Mouse (Mus musculus): ENCODE results near the gene Retreg1. TPM values are rescaled to one million over a fixed set of nuclear protein-coding genes. Genes with fewer than 3 reads are reported as not detected.

The Retreg1 gene
- polyA plus RNA-seq, 2 experiments = 0.75 to 1.6 TPM

DNA sequence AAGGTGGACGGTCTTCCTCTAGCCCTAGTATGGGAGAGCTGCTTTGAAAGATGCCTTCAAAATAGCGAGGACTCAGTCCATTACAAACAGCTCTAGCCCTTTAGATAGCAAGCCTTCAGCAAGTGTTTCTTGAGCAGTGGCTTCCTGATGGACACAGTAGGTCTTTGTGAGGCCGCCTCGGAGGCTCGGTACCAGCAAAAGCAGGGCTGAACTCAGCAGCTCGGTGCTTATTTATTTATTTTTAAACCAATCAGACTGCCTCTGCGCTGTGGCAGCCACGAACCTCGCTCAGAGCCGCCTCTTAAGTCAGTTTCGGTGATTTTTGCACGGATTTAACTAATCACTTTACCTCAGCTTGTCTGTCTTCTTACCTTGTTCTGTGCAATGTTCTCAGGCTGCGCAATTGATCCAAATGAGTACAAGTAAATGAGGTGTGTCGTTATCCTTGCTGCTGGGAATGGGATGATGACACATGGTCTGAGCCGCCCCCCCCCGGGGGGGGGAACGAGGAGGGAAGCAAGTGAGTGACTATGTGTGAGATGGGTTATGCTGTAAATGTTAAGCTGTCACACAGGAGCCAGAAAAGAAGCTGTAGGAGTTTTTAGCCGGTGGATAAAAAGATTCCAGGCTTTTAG is 11.4 kb downstream of the Retreg1 start:
- H3K9me3 ChIP-seq (ENCODE audit: control insufficient read depth, low read length) = no peaks in the 10 kb centered on the region
- H3K4me1 ChIP-seq (replicated peaks; ENCODE audit: control insufficient read depth in 2 of 2, insufficient read depth in 2 of 2, low read length in 1 of 2) = no peaks in the 10 kb centered on the region; a peak in 1 of 4 replicates
- ATAC-seq (ENCODE audit: insufficient read depth) = no peak
- H3K27ac ChIP-seq = no peak overlapping the region
- TF ChIP-seq CTCF (IDR thresholded peaks at IDR 0.05; ENCODE audit: low read depth) (no peak), EP300 (IDR thresholded peaks at IDR 0.05; ENCODE audit: low read depth) (no peak)
- no peaks in the 10 kb centered on the region for H3K27me3 ChIP-seq (ENCODE audit: control insufficient read depth, insufficient read depth, low read length)
- DNase-seq (ENCODE audit: low read depth in 3 of 3, low spot score in 3 of 3) = no peak
- WGBS (ENCODE audit: insufficient replicate concordance) = 58% methylated on average over 18 of the region's 18 CpGs
- no peak overlapping the region for H3K4me3 ChIP-seq (ENCODE audit: insufficient read depth in 1 of 2, low read depth in 2 of 2, low read length in 2 of 2)
- no peak overlapping the region for H3K9ac ChIP-seq (replicated peaks)
- H3K36me3 ChIP-seq (replicated peaks; ENCODE audit: control insufficient read depth, insufficient read depth, low read depth) = no peaks in the 10 kb centered on the region
- H3K4me2 ChIP-seq (ENCODE audit: low read depth) = no peak overlapping the region

- Histone ChIP-seq H3K4me2 (ENCODE audit: low read depth) (no peak overlapping the region), H3K4me3 (ENCODE audit: insufficient read depth in 1 of 2, low read depth in 2 of 2, low read length in 2 of 2) (no peak overlapping the region)
- ATAC-seq (ENCODE audit: insufficient read depth) = no peak
Observed at GRCm38 (mm10) chr15:25858611-25859058, 15.7 kb downstream of the Retreg1 start.

DNA sequence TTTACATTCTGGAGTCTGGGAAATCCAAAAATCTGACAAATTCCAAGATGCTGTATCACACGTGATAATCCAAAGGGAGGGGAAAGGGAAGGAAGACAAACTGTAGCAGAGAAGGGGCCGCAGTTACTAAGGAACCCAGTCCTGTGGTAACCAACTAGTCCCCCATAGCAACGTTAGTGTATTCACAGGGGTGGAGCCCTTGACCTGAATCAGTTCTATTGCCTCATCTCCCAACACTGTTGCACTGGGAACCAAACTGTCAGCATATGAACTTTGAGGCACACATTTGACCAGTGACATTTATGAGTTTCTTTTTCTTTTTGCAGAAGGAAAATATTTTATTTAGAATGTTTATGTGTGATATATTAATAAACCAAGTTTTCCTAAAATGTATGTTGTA is 16.5 kb downstream of the Retreg1 start:
- no peak overlapping the region for H3K9ac ChIP-seq (replicated peaks)
- no peaks in the 10 kb centered on the region; a peak in 1 of 4 replicates for H3K4me1 ChIP-seq (replicated peaks; ENCODE audit: control insufficient read depth in 2 of 2, insufficient read depth in 2 of 2, low read length in 1 of 2)
- TF ChIP-seq CTCF (IDR thresholded peaks at IDR 0.05; ENCODE audit: low read depth) (no peak), EP300 (IDR thresholded peaks at IDR 0.05; ENCODE audit: low read depth) (no peak)
- H3K27me3 ChIP-seq (ENCODE audit: control insufficient read depth, insufficient read depth, low read length) = no peaks in the 10 kb centered on the region
- DNase-seq (ENCODE audit: low read depth in 3 of 3, low spot score in 3 of 3) = no peak
- no peak overlapping the region for H3K27ac ChIP-seq
- no peaks in the 10 kb centered on the region for H3K36me3 ChIP-seq (replicated peaks; ENCODE audit: control insufficient read depth, insufficient read depth, low read depth)
- no peaks in the 10 kb centered on the region for H3K9me3 ChIP-seq (ENCODE audit: control insufficient read depth, low read length)
- no peak for ATAC-seq (ENCODE audit: insufficient read depth)
- 29% methylated on average over 3 of the region's 3 CpGs for WGBS (ENCODE audit: insufficient replicate concordance)
- no peak overlapping the region for H3K4me3 ChIP-seq (ENCODE audit: insufficient read depth in 1 of 2, low read depth in 2 of 2, low read length in 2 of 2)
- H3K4me2 ChIP-seq (ENCODE audit: low read depth) = no peak overlapping the region

More at GRCm38 (mm10) chr15:25858611-25859058, 15.7 kb downstream of the Retreg1 start:
- H3K27me3 ChIP-seq (ENCODE audit: control insufficient read depth, insufficient read depth, low read length) = no peaks in the 10 kb centered on the region
- no peaks in the 10 kb centered on the region; a peak in 1 of 4 replicates for H3K4me1 ChIP-seq (replicated peaks; ENCODE audit: control insufficient read depth in 2 of 2, insufficient read depth in 2 of 2, low read length in 1 of 2)
- no peak overlapping the region for H3K9ac ChIP-seq (replicated peaks)
- H3K9me3 ChIP-seq (ENCODE audit: control insufficient read depth, low read length) = no peaks in the 10 kb centered on the region
- WGBS (ENCODE audit: insufficient replicate concordance) = 39% methylated on average over 11 of the region's 12 CpGs
- TF ChIP-seq EP300 (IDR thresholded peaks at IDR 0.05; ENCODE audit: low read depth) (no peak), CTCF (IDR thresholded peaks at IDR 0.05; ENCODE audit: low read depth) (no peak)
- no peak overlapping the region for H3K27ac ChIP-seq
- H3K36me3 ChIP-seq (replicated peaks; ENCODE audit: control insufficient read depth, insufficient read depth, low read depth) = no peaks in the 10 kb centered on the region
- no peak for DNase-seq (ENCODE audit: low read depth in 3 of 3, low spot score in 3 of 3)

DNA sequence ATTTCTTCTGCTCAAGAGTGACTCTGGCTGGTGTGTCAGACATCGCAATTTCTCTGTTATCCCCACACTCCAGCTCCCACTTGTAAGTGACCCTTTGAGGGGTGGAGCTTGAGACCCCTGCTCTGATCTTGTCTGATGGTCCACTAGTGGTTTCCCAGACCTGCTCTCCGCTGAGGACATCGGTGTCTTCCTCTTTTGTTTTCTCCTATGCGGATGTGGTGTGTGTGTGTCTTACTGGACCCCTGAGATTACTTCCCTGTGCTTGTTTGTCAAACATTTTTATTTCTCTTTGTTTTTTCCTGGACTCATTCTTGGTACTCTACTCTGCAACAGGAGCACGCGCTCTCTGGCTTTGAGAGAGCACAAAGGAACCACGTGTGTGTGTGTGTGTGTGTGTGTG is 18.9 kb downstream of the Retreg1 start:
- Histone ChIP-seq H3K4me1 (replicated peaks; ENCODE audit: control insufficient read depth in 2 of 2, insufficient read depth in 2 of 2, low read length in 1 of 2) (no peaks in the 10 kb centered on the region; a peak in 1 of 4 replicates), H3K9me3 (ENCODE audit: control insufficient read depth, low read length) (no peaks in the 10 kb centered on the region), H3K36me3 (replicated peaks; ENCODE audit: control insufficient read depth, insufficient read depth, low read depth) (no peaks in the 10 kb centered on the region), H3K27ac (no peak overlapping the region), H3K4me2 (ENCODE audit: low read depth) (no peak overlapping the region), H3K9ac (replicated peaks) (no peak overlapping the region), H3K4me3 (ENCODE audit: insufficient read depth in 1 of 2, low read depth in 2 of 2, low read length in 2 of 2) (no peak overlapping the region), H3K27me3 (ENCODE audit: control insufficient read depth, insufficient read depth, low read length) (no peaks in the 10 kb centered on the region)
- no peak for DNase-seq (ENCODE audit: low read depth in 3 of 3, low spot score in 3 of 3)
- TF ChIP-seq CTCF (IDR thresholded peaks at IDR 0.05; ENCODE audit: low read depth) = no peak
- no peak for TF ChIP-seq EP300 (IDR thresholded peaks at IDR 0.05; ENCODE audit: low read depth)
- 47% methylated on average over 7 of the region's 7 CpGs for WGBS (ENCODE audit: insufficient replicate concordance)
- ATAC-seq (ENCODE audit: insufficient read depth) = no peak

DNA sequence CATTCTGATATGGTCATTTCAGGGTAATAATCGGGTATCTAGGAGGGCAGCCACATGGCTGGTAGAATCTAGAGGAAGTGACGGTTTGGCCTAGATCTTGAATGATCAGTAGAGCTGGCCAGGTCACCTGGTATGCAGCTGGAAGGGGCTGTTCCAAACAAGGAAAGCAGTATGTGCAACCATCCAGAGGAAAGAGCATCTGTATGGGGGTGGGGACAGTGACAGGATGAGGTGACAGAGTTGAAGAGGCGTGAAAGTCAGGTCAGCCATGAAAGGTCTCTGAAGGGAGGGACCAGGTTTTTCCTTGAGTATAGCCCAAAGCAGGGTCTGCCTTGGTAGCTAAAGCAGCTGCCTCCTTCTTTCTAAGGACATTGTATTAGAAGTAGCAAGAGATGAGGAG is 22.6 kb downstream of the Retreg1 start:
- ATAC-seq (ENCODE audit: insufficient read depth) = no peak
- no peaks in the 10 kb centered on the region for H3K27me3 ChIP-seq (ENCODE audit: control insufficient read depth, insufficient read depth, low read length)

More for the DNA sequence above, 22.6 kb downstream of the Retreg1 start:
- no peak overlapping the region for H3K4me3 ChIP-seq (ENCODE audit: insufficient read depth in 1 of 2, low read depth in 2 of 2, low read length in 2 of 2)
- no peak overlapping the region for H3K27ac ChIP-seq
- H3K36me3 ChIP-seq (replicated peaks; ENCODE audit: control insufficient read depth, insufficient read depth, low read depth) = no peaks in the 10 kb centered on the region
- DNase-seq (ENCODE audit: low read depth in 3 of 3, low spot score in 3 of 3) = no peak
- no peaks in the 10 kb centered on the region for H3K4me1 ChIP-seq (replicated peaks; ENCODE audit: control insufficient read depth in 2 of 2, insufficient read depth in 2 of 2, low read length in 1 of 2)
- no peak overlapping the region for H3K9ac ChIP-seq (replicated peaks)
- WGBS (ENCODE audit: insufficient replicate concordance) = 60% methylated on average over 3 of the region's 3 CpGs
- no peak overlapping the region for H3K4me2 ChIP-seq (ENCODE audit: low read depth)
- TF ChIP-seq CTCF (IDR thresholded peaks at IDR 0.05; ENCODE audit: low read depth) = no peak
- TF ChIP-seq EP300 (IDR thresholded peaks at IDR 0.05; ENCODE audit: low read depth) = no peak
- H3K9me3 ChIP-seq (ENCODE audit: control insufficient read depth, low read length) = no peaks in the 10 kb centered on the region

All from liver, embryonic 14.5 days (tissue).